Mouse (Mus musculus): Measurements from ENCODE around the gene Bub1b. TPM values are rescaled to one million over a fixed set of nuclear protein-coding genes. Genes with fewer than 3 reads are reported as not detected.

Bub1b gene
- polyA plus RNA-seq, 2 experiments from 2014 or later: 11.4 to 18.8 TPM

GRCm38 (mm10) chr2:118667181-118667580, 69.2 kb downstream of the Bub1b start:
- no peak for ATAC-seq

DNA sequence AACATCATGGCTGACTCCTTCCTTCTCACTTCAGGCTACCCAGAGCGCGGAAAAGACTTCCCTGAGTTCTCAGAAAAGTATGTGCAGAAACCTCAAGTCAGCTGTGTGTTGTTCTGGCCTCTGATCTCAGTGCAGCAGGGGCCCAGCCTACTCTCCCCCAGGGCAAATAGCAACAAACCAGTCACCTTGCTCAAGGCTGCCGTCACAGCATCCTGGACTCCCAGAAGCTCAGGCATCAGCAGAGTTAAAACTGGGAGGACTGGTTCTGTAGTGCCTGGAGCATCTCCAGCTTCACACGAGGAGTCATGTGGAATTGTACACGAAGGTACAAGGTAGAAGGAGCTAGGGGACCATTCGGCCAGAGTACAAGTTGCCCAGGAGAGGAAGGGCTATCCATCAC, 71.2 kb downstream of the Bub1b start:
- no peak for ATAC-seq

GRCm38 (mm10) chr2:118669785-118670184, 71.8 kb downstream of the Bub1b start:
- ATAC-seq: no peak

DNA sequence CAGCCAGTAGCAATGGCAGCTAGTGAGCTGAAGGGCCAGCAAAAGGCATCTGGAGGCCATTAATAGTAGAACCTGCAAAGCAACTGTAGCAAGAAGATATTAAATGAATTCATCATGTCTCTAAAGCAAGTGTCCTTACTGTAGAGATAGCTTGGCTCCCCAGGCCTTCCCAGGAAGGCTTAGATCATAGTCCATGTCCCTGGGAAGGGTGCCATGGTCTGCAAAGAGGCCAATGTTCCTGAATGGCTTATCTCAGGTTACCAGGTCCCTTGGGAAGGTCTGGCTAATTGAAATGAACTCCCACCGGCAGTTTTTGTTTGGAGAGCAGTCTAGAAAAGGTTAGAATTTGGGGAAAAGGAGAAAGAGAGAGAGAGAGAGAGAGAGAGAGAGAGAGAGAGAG, 73.7 kb downstream of the Bub1b start:
- no peak for ATAC-seq

DNA sequence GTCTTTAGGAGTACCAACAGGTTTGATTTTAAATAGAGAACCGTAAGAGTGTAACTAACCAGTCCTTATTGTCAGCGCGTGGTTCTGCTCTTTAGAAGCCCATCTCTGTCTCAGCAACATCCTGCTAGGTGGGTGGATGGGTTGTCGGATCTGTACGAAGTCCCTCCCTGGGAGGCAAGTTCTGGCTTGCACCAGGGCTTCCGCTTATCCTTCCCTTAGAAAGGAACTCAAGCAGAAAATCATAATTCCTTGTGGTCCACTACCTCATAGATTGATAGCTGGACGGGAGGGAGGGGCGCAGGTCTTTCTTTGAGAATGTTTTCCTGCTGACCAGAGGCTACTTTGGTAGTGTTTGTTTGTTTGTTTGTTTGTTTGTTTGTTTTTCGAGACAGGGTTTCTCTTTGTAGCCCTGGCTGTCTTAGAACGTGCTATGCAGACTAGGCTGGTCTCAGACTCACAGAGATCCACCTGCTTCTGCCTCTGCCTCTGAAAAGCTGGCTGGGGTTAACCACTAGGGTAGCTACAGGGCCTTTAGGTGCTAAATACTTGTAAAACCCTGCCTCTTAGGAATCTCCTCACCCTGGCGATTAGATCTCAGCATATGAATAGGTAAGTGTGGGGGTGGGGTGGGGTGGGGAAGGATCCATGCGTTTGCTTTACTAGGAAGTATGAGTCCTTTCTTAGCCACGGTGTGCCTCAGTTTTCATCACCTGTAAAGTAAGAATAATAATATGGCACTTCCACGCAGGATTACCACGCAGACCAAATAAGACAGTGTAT, 75.9 kb downstream of the Bub1b start:
- no peak for ATAC-seq

DNA sequence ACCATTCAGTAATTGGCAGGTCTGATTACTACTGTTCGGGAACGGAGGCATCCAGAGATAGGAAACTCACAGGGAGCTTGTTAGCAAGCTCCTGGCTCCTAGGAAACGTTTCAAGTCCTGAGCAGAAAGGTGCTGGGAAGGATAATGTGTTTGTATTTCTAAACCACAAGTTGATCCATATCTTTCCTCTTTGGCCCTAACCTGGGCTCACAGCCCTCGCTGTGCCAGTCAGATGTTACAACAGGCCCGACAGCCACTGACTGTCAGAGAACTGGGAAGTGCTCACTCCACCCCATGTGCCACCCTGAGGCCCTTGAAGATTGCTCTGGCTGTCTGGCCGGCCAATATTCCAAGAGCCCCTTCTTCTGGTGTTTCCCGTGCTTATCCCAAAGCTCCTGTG, 76.5 kb downstream of the Bub1b start:
- no peak for ATAC-seq

GRCm38 (mm10) chr2:118676839-118677741, 79.1 kb downstream of the Bub1b start:
- no peak for ATAC-seq

DNA sequence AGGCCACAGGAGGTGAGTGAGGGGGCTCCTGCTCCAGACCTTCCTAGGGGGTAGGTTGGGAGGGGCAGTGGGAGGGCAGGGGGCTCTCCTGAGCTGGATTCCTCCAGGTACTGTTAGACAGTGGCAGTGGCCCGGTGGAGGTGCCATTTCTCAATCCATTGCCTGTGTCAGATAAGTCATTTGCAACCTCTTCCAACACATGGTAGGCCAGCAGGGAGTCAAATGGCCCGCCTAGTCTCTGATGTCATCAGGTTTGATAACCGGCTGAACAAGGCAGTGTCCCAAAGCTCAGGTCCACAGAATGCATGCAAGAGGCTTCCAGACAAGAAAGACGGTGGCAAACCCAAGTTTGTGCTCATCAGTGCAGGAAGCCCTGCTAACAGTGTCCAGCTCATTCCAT, 79.8 kb downstream of the Bub1b start:
- ATAC-seq: no peak

- ATAC-seq: no peak
These were observed 81.6 kb downstream of the Bub1b start for GRCm38 (mm10) chr2:118679577-118679976.

DNA sequence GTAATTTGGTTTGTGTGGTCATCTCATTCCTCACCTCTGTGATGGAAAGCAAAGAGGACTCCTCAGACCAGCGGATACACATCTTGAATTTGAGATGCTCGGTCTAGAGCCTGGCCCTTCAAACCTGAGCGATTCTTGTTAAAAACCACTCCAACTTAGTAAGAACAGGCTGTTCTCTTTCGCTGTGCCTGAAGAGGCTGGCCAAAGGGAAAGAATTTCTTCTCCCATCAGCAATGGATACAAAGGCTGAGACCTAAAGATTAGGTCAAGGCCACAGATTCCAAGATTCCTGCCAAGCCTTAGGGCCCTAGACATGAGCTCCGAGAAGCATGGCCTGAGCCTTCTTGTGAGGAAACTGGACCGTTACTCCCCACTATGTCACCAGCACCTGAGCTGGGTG, 82.9 kb downstream of the Bub1b start:
- no peak for ATAC-seq

DNA sequence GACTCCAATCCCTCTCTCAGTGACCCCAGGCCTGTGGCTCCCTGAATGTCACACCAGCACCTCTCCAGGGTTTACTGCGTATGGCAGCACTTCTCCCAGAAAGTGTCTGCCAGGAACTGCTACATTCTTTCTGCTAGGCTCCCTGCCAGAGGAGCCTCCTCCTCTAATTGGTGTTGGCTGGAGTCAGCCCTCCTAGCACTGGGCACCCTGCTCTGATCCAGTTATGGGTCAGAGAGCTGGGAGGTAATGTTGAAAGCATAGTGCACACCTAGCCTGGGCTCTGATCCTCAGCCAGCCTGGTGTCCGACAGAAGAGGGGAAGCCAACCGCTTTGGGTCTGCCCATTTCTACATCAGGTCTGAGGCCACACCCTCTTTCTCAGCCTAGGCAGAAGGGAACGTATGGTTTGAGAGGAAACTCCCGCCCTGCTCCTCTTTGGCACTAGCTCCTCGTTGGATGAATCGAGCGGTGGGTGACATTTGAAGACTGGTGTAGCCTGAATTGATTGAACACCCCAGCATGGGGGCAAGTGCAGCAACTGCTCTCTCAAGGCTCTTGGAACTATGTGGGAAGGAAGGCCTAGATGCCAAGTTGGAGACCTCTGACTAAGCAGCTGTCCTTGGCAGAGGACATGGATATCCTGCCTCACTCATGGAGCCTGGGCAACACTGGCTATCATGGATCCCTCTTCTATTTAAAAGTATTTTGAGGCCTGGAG, 84.7 kb downstream of the Bub1b start:
- ATAC-seq: no peak

GRCm38 (mm10) chr2:118685088-118685487, 87.1 kb downstream of the Bub1b start:
- ATAC-seq: no peak

GRCm38 (mm10) chr2:118686693-118687092, 88.7 kb downstream of the Bub1b start:
- ATAC-seq: no peak

DNA sequence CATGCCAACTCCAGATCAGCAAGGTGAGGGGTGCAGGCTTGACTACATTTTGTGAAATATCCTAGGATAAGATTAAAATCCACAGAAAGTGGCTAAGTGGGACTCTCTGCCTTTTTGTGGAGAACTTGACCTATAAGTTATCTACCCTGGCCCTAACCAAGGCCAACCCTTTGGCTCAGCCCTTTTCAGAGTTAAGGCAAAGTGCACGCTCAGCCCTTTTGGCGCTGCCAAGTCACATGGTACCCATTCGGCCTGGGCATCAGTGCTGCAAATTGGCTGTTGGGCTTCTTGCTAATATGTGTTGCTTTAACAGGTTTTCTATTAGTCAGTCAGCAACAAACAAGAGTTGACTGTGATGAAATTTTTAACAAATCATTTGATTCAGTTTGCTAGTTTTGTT, 89.8 kb downstream of the Bub1b start:
- no peak for ATAC-seq

- ATAC-seq: no peak
These were observed 91.9 kb downstream of the Bub1b start for GRCm38 (mm10) chr2:118689875-118690274.

Other genes starting within 250 kb of the Bub1b start
- gene Gpr176, start 224.8 kb upstream of the Bub1b start, polyA plus RNA-seq (2017; shearing (Covaris generic)): under 1 TPM in 1 of 2 experiments, not detected in 1; 0.11 TPM
- 1 to 10 TPM; 2.0 to 2.7 TPM for gene Eif2ak4, start 209.6 kb upstream of the Bub1b start, polyA plus RNA-seq (2017; shearing (Covaris generic))
- gene Srp14, start 118.5 kb upstream of the Bub1b start, polyA plus RNA-seq (2017; shearing (Covaris generic)): 100 to 1,000 TPM; 294 to 327 TPM
- under 1 TPM; 0.18 to 0.19 TPM for gene Bmf, start 48.5 kb upstream of the Bub1b start, polyA plus RNA-seq (2017; shearing (Covaris generic))
- gene Pak6, start 65.1 kb downstream of the Bub1b start, polyA plus RNA-seq (2017; shearing (Covaris generic)): not detected
- not detected for gene Ankrd63, start 105.8 kb downstream of the Bub1b start, polyA plus RNA-seq (2017; shearing (Covaris generic))
- 10 to 100 TPM; 17.4 to 20.2 TPM for gene Plcb2, start 130.2 kb downstream of the Bub1b start, polyA plus RNA-seq (2017; shearing (Covaris generic))
- gene Inafm2, start 147.5 kb downstream of the Bub1b start, polyA plus RNA-seq (2017; shearing (Covaris generic)): 10 to 100 TPM; 19.8 to 27.2 TPM
- not detected for gene Ccdc9b, start 164.4 kb downstream of the Bub1b start, polyA plus RNA-seq (2017; shearing (Covaris generic))
- not detected for gene Phgr1, start 174.6 kb downstream of the Bub1b start, polyA plus RNA-seq (2017; shearing (Covaris generic))
- under 1 TPM in 1 of 2 experiments, not detected in 1; 0.25 TPM for gene Disp2, start 181.5 kb downstream of the Bub1b start, polyA plus RNA-seq (2017; shearing (Covaris generic))
- 10 to 100 TPM; 23.7 to 30.8 TPM for gene Knstrn, start 215.8 kb downstream of the Bub1b start, polyA plus RNA-seq (2017; shearing (Covaris generic))